ENCODE assay signal across 21 mouse cellular contexts in genomic region chr19:14547871-14548270, GRCm38 (mm10).
"Had no signal": no experiment of that assay in that cellular context is flagged by ENCODE, and none has a peak within 500 bp of the region (broad histone marks: within the 10 kb centered on the region; RNA-seq: fewer than 3 reads in every experiment).

No protein-coding gene starts in this region.

- DNase-seq: kidney, adult 11 months; kidney, adult 8-10 months; kidney, postnatal 25 days; layer of hippocampus, adult 9-11 months; left cerebral cortex, postnatal 4 days; liver, postnatal 0 days; spleen, adult 18-20 months; thymus, adult 2 months; thymus, postnatal 14 days; thymus, postnatal 4 days had no signal

- H3K4me2 ChIP-seq: kidney, embryonic 15.5 days; limb, embryonic 12.5 days; limb, embryonic 15.5 days; liver, embryonic 11.5 days; midbrain, embryonic 13.5 days; stomach, embryonic 15.5 days had no signal

- ATAC-seq: liver, postnatal 0 days; midbrain, embryonic 13.5 days; midbrain, embryonic 16.5 days had no signal

- H3K27me3 ChIP-seq: kidney, embryonic 15.5 days; limb, embryonic 12.5 days; limb, embryonic 15.5 days; megakaryocyte, embryonic 14.5 days; midbrain, embryonic 13.5 days; stomach, embryonic 15.5 days had no signal

- H3K27ac ChIP-seq: kidney, embryonic 15.5 days; layer of hippocampus, adult 2 months; limb, embryonic 12.5 days; limb, embryonic 15.5 days; liver, embryonic 14.5 days; midbrain, embryonic 10.5 days; midbrain, embryonic 13.5 days; stomach, embryonic 15.5 days had no signal

- H3K4me3 ChIP-seq: kidney, embryonic 15.5 days; layer of hippocampus, adult 2 months; limb, embryonic 12.5 days; limb, embryonic 15.5 days; megakaryocyte, embryonic 14.5 days; midbrain, embryonic 10.5 days; midbrain, embryonic 13.5 days; stomach, embryonic 15.5 days had no signal

- H3K9ac ChIP-seq: kidney, embryonic 15.5 days; limb, embryonic 12.5 days; limb, embryonic 15.5 days; liver, embryonic 14.5 days; liver, postnatal 0 days; midbrain, embryonic 13.5 days; stomach, embryonic 15.5 days had no signal

- H3K36me3 ChIP-seq: kidney, embryonic 15.5 days; limb, embryonic 15.5 days; midbrain, embryonic 13.5 days; stomach, embryonic 15.5 days had no signal

- H3K9me3 ChIP-seq: kidney, embryonic 15.5 days; limb, embryonic 12.5 days; limb, embryonic 15.5 days; megakaryocyte, embryonic 14.5 days; midbrain, embryonic 10.5 days; midbrain, embryonic 13.5 days; stomach, embryonic 15.5 days had no signal

- H3K4me1 ChIP-seq: kidney, embryonic 15.5 days; limb, embryonic 12.5 days; limb, embryonic 15.5 days; stomach, embryonic 15.5 days had no signal
